Mouse (Mus musculus) embryo, embryonic 10 days (tissue): Measurements from ENCODE around the gene Tmem269.

Experiments used
- DNase-seq: peaks from one replicate; pipeline ENCODE4 v3.0.0-alpha.2; 2015; ENCODE audit warnings: low spot score

Tmem269 gene

GRCm38 (mm10) chr4:119234348-119234747, 16.3 kb upstream of the Tmem269 start:
- no peak for DNase-seq

DNA sequence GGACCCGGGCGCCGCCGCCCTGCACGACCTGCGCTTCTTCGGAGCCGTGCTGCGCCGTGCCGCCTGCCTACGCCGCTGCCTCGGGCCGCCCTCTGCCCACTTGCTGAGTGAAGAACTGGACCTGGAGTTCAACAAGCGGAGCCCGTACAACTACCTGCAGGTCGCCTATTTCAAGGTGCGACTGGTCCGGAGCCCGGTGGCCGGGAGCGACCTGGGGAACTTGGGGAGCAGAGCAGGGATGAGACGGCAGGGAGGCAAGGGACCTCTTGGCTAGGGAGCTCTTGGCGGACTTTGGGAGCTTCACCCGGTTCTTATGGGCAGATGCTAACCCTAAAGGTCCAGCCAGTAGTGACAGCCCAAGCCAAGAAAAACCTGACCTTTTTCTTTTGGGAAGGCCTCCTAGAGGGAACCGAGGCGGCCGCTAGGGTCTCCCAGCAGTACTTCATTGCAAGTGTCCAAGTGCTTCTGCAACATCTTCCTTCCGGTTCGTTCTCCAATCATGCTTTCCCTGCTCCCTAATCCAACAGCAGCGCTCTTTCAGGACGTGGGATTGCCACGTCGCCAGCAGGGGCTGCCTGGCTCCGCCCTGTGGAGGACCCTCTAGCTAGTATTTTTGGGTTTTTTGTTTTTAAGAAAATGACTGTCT, 15.4 kb upstream of the Tmem269 start:
- DNase-seq, result peak; percentile 87

GRCm38 (mm10) chr4:119232410-119233255, 14.6 kb upstream of the Tmem269 start, which contains the start of the genes AU022252 and P3h1:
TSS of gene AU022252 (minus strand) at chr4:119232712.
TSS of gene P3h1 (plus strand) at chr4:119232915.
- DNase-seq, result peak; percentile 99

DNA sequence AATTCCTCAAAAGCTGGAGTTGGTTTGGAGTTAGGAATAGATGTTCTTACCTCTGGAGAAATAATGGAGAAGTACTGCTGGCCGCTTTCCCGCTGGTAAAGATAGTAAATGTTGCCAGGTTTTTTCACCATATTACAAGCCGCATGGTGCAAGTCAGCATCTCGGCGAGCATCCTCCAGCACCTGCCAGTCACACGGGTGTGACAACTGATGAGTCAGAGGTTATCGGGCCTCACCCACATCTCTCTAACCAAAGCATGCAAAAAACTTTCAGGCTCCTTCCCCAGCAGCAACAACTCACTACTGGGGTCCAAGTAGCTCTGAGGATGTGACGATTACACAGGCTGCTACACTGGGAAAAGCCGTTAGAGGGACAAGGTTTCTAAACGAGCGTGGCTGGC, 8.7 kb upstream of the Tmem269 start:
- DNase-seq, result no peak

DNA sequence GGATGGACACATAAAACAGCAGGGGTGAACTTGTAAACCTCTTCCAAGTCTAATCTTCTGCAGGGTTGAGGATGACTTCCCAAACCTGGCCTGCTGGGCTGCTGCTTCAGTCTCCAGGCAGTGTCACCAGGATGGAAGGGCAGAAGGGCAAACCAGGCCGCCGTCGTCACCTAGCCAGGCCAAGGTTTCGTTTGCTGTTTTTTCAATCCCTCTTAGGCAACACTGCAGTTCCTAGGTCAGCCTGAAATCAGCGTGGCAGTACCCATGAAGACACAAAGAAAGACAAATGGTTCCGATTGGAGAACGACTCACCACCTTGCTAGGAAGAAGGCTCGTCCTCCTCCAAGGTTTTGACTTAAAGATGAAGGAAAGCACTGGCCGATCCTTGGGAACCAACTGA, 7.7 kb upstream of the Tmem269 start:
- no peak for DNase-seq

GRCm38 (mm10) chr4:119224534-119224933, 6.5 kb upstream of the Tmem269 start:
- no peak for DNase-seq

- peak; percentile 42 for DNase-seq
These were observed 5.7 kb upstream of the Tmem269 start for GRCm38 (mm10) chr4:119223696-119224095.

DNA sequence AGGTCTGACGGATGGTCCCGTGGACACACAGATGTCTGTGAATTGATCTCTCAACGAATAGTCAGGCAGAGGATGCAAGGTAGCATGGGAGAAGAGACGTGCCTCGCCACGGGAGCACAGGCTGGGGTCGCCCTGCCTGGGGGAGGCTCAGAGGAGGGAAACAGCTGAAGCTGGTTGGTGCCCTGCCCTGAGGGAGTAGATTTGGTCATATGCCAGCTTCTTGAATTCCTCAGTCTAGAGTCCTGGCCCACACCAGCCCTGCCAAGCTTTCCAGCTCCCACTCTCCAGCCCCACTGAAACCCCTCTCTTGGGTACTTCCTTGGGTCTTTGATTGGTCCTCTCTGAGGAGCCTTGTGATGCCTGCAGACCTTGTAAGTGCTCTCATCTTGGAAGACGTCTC, 1.4 kb downstream of the Tmem269 start:
- no peak for DNase-seq

DNA sequence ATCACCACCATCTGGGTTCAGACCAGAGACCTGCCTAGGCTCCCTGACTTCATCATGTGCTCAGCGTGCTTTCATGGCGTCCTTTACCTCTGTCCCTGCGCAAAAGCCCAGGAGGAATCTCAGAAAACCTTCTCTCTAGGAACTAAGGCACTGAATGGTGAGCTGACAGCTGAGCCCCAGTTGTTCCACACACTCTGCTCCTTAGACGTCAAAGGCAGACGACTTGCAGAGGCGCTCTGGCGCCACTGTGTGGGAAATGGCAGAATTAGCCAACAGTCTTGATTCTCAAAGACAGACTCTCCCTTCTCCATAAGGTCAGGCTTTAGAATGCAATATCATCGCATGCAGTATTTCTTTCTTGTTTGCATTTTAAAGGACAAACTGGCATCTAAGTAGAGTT, 13.3 kb downstream of the Tmem269 start:
- DNase-seq, result peak; percentile 85

GRCm38 (mm10) chr4:119198105-119198504, 19.9 kb downstream of the Tmem269 start:
- no peak for DNase-seq

DNA sequence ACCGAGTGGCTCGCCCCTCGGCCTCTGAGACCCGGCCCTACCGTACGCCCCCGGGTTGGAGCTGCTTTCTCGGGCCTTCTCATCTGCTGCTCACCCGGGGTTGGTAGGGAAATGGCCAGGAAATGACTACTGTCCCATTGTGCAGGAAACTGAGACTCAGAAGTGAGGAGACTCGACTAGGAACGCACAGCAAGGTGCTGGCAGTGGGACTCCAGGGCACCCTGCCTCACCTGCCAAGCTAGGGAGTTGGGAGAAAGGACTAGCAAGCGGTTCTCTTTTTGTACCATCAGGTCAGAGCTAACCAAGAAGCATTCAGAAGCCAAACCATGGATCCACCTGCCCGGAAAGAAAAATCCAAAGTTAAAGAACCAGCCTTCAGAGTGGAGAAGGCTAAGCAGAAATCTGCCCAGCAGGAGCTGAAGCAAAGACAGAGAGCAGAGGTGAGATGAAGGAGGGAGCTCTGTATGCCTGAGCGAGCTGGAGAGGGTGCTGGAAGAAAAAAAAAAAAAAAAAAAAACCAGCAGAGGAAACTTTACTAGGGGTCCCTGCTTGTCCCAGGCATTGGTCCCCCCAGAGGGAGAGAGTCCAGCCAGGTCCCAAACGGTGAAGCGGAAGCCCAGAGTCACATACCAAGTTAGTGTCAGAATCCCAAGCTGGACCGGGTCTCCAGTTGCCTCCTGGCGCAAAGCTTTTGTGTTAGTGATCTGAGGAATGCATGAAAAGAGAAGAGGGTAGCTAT, 22.3 kb downstream of the Tmem269 start:
- DNase-seq, result peak; percentile 8

GRCm38 (mm10) chr4:119194909-119195581, 23.0 kb downstream of the Tmem269 start, which contains the start of gene Svbp:
TSS of gene Svbp (plus strand) at chr4:119195306.
- peak; percentile 83 for DNase-seq

DNA sequence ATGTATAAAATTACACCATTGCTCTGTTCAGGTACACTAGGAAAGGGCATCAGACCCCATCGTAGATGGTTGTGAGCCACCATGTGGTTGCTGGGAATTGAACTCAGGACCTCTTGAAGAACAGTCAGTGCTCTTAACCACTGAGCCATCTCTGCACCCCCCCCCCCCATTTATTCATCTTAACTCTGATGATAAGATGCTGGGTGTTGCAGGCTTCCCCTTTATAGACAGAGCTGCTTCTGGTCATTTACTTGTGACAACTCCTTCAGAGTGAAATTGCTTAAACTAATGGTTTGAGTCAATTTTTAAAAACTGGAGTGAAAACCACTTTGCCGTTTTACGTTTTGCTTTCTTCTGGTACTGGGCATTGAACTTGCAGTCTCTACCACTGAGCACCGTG, 25.3 kb downstream of the Tmem269 start:
- no peak for DNase-seq

- no peak for DNase-seq
These were observed 26.7 kb downstream of the Tmem269 start for GRCm38 (mm10) chr4:119191273-119191672.

DNA sequence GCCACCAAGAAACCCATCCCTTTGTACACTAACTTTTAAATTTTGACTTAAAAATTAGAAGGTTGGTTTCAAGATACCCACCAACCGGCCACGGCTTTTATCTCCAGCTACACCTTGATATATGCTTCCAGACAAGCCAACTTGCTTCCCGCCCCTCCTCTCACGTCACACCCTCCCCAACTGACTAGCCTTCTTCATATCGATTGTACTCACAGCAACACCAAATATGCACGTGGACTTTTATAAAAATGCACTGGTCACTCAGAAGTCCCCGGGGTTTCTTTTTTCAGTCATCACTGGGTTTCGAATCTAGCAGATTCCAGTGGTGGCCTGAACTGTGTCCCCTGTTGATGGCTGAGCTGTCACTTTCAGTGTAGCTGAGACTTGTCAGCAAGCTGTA, 27.4 kb downstream of the Tmem269 start:
- DNase-seq, result no peak

DNA sequence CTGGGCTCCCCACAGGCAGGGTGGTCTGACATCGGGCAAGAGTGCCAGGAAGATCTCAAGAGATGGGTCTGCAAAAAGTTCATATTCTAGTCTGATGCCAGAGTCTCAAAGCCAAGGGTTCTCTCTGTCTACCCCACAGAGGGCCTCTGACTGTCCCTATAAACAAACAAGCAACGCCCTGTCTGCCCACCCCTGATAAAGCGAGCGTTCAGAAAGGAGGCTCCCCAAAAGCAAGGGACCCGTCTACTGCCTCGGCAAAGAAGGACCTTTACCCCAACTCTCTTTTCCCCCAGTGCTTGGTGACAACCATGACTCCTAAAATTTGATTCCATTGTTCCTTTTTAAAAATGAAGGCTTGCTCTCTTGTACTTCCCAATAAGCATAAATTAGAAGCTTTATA, 28.2 kb downstream of the Tmem269 start, which contains the start of gene Ermap:
Gene Ermap (minus strand): TSS at position 148 of the 400 bp plus-strand sequence.
- DNase-seq, result no peak

- DNase-seq, result no peak
These were observed 28.6 kb downstream of the Tmem269 start for GRCm38 (mm10) chr4:119189392-119189791.

DNA sequence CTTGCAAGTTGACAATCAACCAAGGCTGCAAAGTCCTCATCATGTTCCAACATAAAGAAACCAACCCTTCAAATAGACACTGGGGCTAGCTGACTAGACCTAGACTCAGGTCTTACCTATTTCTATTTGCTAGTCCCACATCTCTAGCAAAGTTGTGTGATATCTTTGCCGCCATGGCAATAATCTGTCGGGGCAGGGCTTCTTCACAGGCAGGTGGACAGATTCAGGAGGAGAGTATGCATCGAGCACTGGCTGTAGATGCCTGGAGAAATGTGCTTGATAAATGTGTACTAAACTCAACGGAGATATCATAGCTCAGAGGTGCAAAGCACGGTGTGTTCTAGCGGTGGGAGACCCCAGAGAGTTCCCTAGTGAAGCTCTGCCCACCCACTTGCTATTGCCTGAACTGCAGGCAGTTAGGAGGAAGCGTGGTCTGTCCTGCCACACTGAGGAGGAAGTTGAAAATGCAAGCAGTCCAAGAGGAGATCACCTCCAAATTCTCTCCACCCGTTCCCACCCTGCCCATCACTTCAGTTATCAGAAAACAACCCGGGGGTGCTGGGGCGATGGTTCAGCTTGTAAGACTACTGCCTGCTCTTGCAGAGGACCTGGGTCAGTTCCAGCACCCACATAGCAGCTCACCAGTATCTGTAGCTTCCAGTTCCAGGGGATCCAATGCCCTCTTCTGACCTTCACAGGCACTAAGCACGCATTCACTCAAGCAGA, 29.8 kb downstream of the Tmem269 start:
- no peak for DNase-seq

GRCm38 (mm10) chr4:119185771-119186170, 32.2 kb downstream of the Tmem269 start:
- DNase-seq, result no peak

DNA sequence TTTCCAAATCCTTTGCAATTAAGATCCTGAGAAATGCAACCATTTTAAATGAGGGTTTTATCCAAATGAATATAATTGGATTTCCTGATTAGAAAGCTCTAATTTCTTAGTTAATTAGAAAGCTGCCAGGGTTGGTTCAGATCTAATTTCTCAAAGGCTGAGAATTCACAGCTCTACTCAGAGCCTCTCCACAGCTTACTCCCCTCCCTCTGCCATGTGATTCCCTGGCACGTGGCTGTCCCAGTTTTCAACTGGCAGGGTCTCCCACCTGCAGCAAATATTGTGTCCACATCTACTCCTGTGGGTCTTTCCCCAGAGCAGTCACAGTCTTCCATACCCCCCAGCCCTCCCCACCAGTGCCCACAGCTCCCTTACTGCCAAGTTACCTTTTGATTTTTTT, 34.5 kb downstream of the Tmem269 start:
- DNase-seq, result no peak

- DNase-seq, result no peak
These were observed 36.6 kb downstream of the Tmem269 start for GRCm38 (mm10) chr4:119181456-119181855.
